Mouse (Mus musculus) heart, adult 2 months (tissue): ENCODE data around the gene C2cd4a.

Experiments
- CTCF ChIP-seq: fragments of 200-600 bp; IDR thresholded peaks from 2 replicates; pipeline ENCODE4 v1.8.1; 2022; ENCODE audit warnings: antibody characterized with exemption, mild to moderate bottlenecking, moderate library complexity
- POLR2A ChIP-seq: fragments of 200-500 bp; IDR thresholded peaks from 2 replicates; pipeline ENCODE4 v1.6.1; 2011; ENCODE audit warnings: mild to moderate bottlenecking, low read depth, low read length, control low read depth; ENCODE audit not compliant: insufficient read depth

GRCm38 (mm10) chr9:67845012-67845411 is 12.9 kb upstream of the C2cd4a start:
- TF ChIP-seq CTCF (no peak), POLR2A (no peak)
